Mouse (Mus musculus) limb, embryonic 14.5 days (tissue): ENCODE measurements around the gene Kantr. TPM values are rescaled to one million over a fixed set of nuclear protein-coding genes. Genes with fewer than 3 reads are reported as not detected.
"Not testable (repeated sequence)": the region's sequence is repeated elsewhere in the genome, so short reads cannot be mapped to it uniquely, and the experiment has no call there.

Experiments
- ATAC-seq: fragments of 200-750 bp; cut with Nextera tagmentation; 2 replicates; pipeline ENCODE4 v1.8.0; 2017; ENCODE audit warnings: low read depth, moderate number of reproducible peaks, moderate TSS enrichment; ENCODE audit not compliant: low FRiP score
- DNase-seq: peaks from one replicate; pipeline ENCODE4 v3.0.0-alpha.2; 2015; ENCODE audit warnings: low spot score
- H3K27ac ChIP-seq: fragments of 300-500 bp; sonication (generic); replicated peaks from 2 replicates; pipeline ENCODE4 v1.5.1; 2014; ENCODE audit warnings: low read depth, mild to moderate bottlenecking, low read length, moderate library complexity, mixed read lengths
- H3K27me3 ChIP-seq: fragments of 300-500 bp; sonication (generic); 2 replicates; pipeline ENCODE4 v1.6.1; 2014; ENCODE audit warnings: low read length, mixed read lengths; ENCODE audit not compliant: control insufficient read depth, insufficient read depth
- H3K36me3 ChIP-seq: fragments of 300-500 bp; sonication (generic); 2 replicates; pipeline ENCODE4 v1.6.1; 2014; ENCODE audit warnings: mild to moderate bottlenecking, low read length, moderate library complexity, mixed read lengths; ENCODE audit not compliant: control insufficient read depth, insufficient read depth
- H3K4me1 ChIP-seq: fragments of 300-500 bp; sonication (generic); 2 replicates; pipeline ENCODE4 v1.6.1; 2014; ENCODE audit warnings: antibody characterized with exemption, low read length, mixed read lengths; ENCODE audit not compliant: control insufficient read depth, insufficient read depth
- H3K4me2 ChIP-seq: fragments of 300-500 bp; sonication (generic); replicated peaks from 2 replicates; pipeline ENCODE4 v1.6.1; 2014; ENCODE audit warnings: low read depth, mild to moderate bottlenecking, low read length, moderate library complexity; ENCODE audit not compliant: severe bottlenecking
- H3K4me3 ChIP-seq: fragments of 300-500 bp; sonication (generic); replicated peaks from 2 replicates; pipeline ENCODE4 v1.5.1; 2014; ENCODE audit warnings: low read length
- H3K9ac ChIP-seq: fragments of 300-500 bp; sonication (generic); 2 replicates; pipeline ENCODE4 v1.6.1; 2014; ENCODE audit warnings: mild to moderate bottlenecking, low read depth, low read length, moderate library complexity; ENCODE audit not compliant: severe bottlenecking
- H3K9me3 ChIP-seq: fragments of 300-500 bp; sonication (generic); 2 replicates; pipeline ENCODE4 v1.6.1; 2016; ENCODE audit warnings: low read length; ENCODE audit not compliant: control insufficient read depth
- POLR2A ChIP-seq: fragments of 200-500 bp; IDR thresholded peaks from 2 replicates; pipeline ENCODE4 v1.8.0; 2012; ENCODE audit warnings: inconsistent platforms, mild to moderate bottlenecking, moderate library complexity, borderline replicate concordance; ENCODE audit not compliant: insufficient read depth, insufficient read length; ENCODE audit errors: extremely low read depth
- WGBS: fragments of 180-500 bp; shearing (Covaris S2); extraction: QIAGEN DNeasy Blood & Tissue Kit; methylation state at CpG from one replicate; pipeline ENCODE4 v1.1.7; 2014; 5-methylcytosine and 5-hydroxymethylcytosine counted together
- polyA plus RNA-seq, 2 experiments: library from polyadenylated mRNA; depleted of rRNA in 1 of 2; stranded (reverse) in 1 of 2; unstranded in 1 of 2; fragments of >200 nt; fragmentation: Nextera tagmentation in 1 of 2; extraction: Ambion mirVana in 1 of 2; gene quantifications; 2 replicates each; pipeline versions ENCODE4 v1.2.1 to v1.2.3; 2012 to 2014

Kantr gene
- polyA plus RNA-seq, 2 experiments: 13.1 to 17.9 TPM

- Histone ChIP-seq H3K9ac (peak overlapping the region; percentile 59), H3K27ac (peak overlapping the region; percentile 91), H3K9me3 (no peaks in the 10 kb centered on the region), H3K27me3 (no peaks in the 10 kb centered on the region), H3K4me3 (peak overlapping the region; percentile 23), H3K36me3 (peaks cover 18% of the 10 kb centered on the region), H3K4me1 (no peaks in the 10 kb centered on the region), H3K4me2 (peak overlapping the region; percentile 44)
- TF ChIP-seq POLR2A: peak; percentile 50; the same call in 1 of the 2 replicates
- WGBS: 16% methylated on average over 33 of the region's 33 CpGs
- ATAC-seq (peak; percentile 99), DNase-seq (peak; percentile 93)
Observed at GRCm38 (mm10) chrX:152336546-152337332, 9.4 kb upstream of the Kantr start.

DNA sequence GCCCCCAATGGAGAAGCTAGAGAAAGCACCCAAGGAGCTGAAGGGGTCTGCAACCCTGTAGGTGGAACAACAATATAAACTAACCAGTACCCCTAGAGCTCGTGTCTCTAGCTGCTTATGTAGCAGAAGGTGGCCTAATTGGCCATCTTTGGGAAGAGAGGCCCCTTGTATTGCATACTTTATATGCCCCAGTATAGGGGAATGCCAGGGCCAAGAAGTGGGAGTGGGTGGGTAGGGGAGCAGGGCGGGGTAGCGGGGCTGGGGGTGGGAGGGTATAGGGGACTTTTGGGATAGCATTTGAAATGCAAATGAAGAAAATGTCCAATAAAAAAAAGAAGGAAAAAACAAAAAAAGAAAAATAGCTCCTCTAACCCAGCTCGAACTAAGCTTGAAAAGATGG lies 8.8 kb upstream of the Kantr start:
- H3K27me3 ChIP-seq: not testable (repeated sequence)

GRCm38 (mm10) chrX:152329400-152329799 lies 2.1 kb upstream of the Kantr start:
- ATAC-seq, H3K4me3 ChIP-seq, H3K9ac ChIP-seq, H3K36me3 ChIP-seq, H3K4me1 ChIP-seq, H3K9me3 ChIP-seq, H3K4me2 ChIP-seq, H3K27ac ChIP-seq, DNase-seq, H3K27me3 ChIP-seq: not testable (repeated sequence)

More for the DNA sequence above, 8.8 kb upstream of the Kantr start:
- Histone ChIP-seq H3K36me3 (peaks cover 18% of the 10 kb centered on the region), H3K4me3 (0 out of 2 replicates have a peak overlapping the region, but pooled peaks have one; percentile 8), H3K4me2 (peak overlapping the region; percentile 32)
- H3K27ac ChIP-seq, DNase-seq, H3K9me3 ChIP-seq, H3K4me1 ChIP-seq, ATAC-seq, H3K9ac ChIP-seq: not testable (repeated sequence)
- WGBS: 40% methylated on average over 4 of the region's 4 CpGs

DNA sequence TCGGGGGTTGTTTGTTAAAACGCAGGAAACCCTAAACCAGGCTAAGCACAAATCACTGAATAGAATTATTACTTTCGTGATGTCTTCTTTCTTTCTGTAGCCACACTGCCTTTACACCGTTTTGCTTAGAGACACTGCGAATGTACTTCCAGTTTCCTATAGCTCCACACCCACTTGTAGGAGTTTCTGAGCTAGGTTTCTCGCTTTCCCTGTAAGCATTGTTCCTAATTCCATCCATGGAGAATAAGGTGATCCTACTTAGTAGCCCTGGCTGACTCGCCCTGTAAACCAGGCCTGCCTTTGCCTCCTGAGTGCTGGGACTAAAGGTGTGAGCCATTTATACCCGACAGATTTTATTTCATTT lies 376 bp upstream of the Kantr start:
- no peak for DNase-seq
- no peaks in the 10 kb centered on the region for H3K9me3 ChIP-seq
- peak overlapping the region; percentile 51 for H3K4me2 ChIP-seq
- no peaks in the 10 kb centered on the region for H3K36me3 ChIP-seq
- WGBS: 22% methylated on average over 8 of the region's 8 CpGs
- 0 out of 2 replicates have a peak, but pooled peaks cover 2% of the 10 kb centered on the region for H3K4me1 ChIP-seq
- TF ChIP-seq POLR2A: no peak
- ATAC-seq: peak; percentile 25; the same call in 1 of the 2 replicates
- peak overlapping the region; percentile 54 for H3K4me3 ChIP-seq
- H3K27me3 ChIP-seq: no peaks in the 10 kb centered on the region
- 0 out of 2 replicates have a peak overlapping the region, but pooled peaks have one; percentile 15 for H3K27ac ChIP-seq
- H3K9ac ChIP-seq: peak overlapping the region; percentile 28; the same call in 1 of the 2 replicates

- no peak overlapping the region for H3K4me3 ChIP-seq
- DNase-seq: no peak
- WGBS: 100% methylated on average over 1 of the region's 1 CpGs
- H3K4me1 ChIP-seq: 0 out of 2 replicates have a peak, but pooled peaks cover 2% of the 10 kb centered on the region
- H3K4me2 ChIP-seq: no peak overlapping the region
- H3K27ac ChIP-seq: no peak overlapping the region
- H3K9ac ChIP-seq: no peak overlapping the region
- TF ChIP-seq POLR2A: no peak
- no peaks in the 10 kb centered on the region for H3K27me3 ChIP-seq
- H3K36me3 ChIP-seq: no peaks in the 10 kb centered on the region; the same call in 1 of the 2 replicates
- ATAC-seq: no peak
- no peaks in the 10 kb centered on the region for H3K9me3 ChIP-seq
Observed at GRCm38 (mm10) chrX:152323584-152323983, 3.7 kb downstream of the Kantr start.
